Mouse (Mus musculus) c-Kit-positive CD71-positive TER-119-positive erythroid progenitor cells, embryonic 14.5 days (primary cell): ENCODE results near the gene Cdiptos.

Experiments used
- DNase-seq: peaks from one replicate; pipeline ENCODE4 v3.0.0-alpha.2; 2013; ENCODE audit warnings: low spot score

Cdiptos gene

DNA sequence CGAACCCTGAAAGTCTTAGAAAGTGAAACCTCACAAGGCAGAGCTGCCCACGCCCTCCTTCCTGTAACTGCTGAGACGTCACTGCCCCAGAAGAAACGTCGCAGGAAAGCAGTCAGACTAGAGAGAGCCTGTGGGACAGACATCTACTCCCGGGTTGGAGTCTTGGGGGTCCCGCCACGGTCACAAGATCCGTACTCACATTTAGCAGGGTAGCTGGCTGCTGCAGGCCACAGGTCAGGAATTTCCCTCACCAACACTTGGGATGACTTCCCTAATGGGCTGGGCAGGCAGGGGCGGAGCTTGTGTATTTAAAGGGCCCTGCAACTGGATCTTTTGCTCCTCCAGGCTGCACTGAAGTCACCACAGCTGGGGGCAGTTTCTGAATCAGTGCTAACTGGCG lies 38.4 kb upstream of the Cdiptos start, which contains the start of gene Mvp:
Gene Mvp, minus strand, starts transcription at position 302 of the 400 bp plus-strand sequence.
- peak; percentile 58 for DNase-seq

DNA sequence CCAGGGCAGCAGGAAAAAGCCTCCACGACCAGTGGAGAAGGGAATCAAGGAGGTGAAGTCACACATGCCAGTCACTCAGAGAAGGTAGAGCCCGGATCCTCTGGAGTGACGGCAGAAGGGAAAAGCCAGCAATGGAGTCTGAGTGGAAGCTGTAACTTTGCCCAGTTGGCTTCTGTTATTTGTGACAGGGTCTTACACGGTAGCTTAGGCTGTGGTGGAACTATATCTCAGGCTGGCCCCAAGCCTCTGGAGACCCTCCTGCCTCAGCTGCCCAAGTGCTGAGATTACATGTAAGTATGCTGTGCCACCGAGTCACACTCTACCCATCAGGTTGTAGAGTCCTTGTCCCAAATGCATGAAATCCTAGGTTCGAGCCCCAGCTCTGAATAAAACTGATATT lies 37.5 kb upstream of the Cdiptos start:
- no peak for DNase-seq

DNA sequence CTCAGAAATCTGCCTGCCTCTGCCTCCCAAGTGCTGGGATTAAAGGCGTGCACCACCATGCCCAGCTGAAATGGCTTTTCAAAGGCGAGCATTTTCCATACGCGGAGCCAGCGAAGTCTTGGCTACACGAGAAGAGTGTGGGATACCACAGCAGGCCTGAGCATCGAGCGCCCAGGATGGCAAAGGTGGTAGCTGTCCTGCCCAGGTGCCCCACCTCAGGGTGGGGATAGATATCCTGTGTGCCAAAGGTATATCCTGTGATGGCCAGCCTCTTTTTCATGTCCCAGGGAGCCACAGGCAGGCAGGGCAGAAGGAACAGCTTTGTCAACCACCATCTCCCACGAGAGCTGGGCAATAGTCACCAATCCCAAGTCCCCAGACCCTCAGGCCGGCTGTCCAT lies 36.9 kb upstream of the Cdiptos start:
- no peak for DNase-seq

DNA sequence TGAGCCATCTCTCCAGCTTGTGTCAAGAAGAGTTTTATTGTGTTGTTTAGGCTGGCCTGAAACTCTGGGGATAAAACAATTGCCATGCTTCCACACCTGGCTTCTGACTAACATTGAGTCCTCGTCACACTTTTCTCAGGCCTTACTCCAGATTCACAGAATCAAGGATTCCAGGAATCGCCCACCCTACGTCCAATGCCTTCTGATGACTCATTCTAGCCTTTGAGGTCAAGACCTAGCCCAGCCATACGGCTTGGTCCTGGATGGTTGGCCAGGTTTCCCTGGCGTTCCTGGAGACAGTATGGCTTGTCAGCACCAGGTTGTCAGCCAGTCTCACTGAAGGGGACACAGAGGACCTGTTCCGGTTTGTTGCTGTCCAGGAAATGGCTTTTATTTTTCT lies 36.5 kb upstream of the Cdiptos start:
- no peak for DNase-seq

DNA sequence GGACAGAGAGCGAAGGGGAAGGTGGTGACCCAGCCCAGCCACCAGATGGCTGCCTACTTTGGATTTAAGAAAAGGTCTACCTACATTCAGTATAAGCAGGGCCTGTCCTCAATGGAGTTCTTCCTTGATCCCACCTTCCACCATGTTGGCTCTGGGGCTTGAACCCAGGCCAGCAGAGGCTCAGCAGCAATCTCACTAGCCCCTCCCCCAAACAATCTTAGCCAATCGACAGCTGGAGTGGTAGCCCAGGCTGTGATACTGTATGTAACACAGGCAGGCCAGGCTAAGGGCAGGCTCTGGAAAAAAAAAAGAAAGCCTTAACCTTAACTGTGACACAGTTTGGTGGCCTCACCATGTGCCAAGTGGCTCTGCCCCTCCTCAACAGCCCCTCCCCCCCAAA lies 35.8 kb upstream of the Cdiptos start:
- no peak for DNase-seq

DNA sequence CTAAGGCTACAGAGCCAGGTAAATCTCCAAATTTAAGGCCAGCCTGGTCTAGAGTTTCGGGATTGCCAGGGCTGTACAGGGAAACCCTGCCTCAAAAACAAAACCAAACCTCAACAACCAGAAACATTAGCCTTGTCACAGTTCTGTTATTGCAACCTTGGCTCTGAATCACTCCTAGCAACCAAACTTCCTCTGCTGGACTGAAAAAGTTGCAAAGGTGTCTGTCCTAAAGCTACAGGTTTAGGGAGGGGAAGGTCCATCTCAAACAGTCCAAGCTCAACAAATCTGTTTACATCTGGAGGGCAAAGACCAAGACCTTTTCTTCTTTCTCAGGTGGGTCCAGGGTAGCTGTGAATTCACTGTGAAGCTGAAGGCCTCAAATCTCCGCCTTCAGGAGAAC lies 35.2 kb upstream of the Cdiptos start:
- DNase-seq = no peak

DNA sequence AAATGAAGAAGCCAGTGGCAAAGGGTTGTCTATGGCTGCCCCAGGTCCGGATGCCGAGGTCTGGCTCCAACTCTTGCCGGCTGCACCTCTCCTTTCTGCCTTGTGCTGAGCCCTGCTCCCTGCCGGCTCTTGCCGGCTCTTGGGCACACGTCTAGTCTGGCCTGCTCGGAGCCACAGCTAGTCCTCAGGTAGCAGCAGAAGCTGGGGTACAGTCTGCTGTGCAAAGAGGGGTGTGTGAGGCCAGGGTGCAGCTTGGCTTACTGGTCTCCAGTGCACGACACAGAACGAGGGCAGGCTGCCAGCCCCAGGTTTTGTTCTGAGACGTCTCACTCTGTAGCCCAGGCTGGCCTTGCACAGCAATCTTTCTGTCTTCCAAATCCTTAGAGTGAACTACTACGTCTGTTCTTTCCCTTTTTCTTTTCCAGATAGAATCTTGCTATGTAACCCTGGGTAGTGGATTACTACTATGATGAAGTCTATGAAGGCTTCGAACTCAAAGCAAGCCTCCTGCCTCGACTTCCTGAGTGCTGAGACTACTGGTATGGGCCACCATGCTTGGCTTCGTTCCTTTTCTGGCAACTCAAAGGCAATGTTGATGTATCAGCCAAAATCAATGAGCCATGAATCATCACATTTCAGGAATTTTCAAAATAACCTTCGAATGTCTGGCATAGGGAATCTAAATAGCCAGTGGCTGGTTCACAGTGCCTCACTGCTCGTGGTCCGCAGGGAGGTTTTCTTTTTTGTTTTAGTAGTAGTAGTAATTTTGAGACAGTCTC lies 33.6 kb upstream of the Cdiptos start:
- DNase-seq = no peak

DNA sequence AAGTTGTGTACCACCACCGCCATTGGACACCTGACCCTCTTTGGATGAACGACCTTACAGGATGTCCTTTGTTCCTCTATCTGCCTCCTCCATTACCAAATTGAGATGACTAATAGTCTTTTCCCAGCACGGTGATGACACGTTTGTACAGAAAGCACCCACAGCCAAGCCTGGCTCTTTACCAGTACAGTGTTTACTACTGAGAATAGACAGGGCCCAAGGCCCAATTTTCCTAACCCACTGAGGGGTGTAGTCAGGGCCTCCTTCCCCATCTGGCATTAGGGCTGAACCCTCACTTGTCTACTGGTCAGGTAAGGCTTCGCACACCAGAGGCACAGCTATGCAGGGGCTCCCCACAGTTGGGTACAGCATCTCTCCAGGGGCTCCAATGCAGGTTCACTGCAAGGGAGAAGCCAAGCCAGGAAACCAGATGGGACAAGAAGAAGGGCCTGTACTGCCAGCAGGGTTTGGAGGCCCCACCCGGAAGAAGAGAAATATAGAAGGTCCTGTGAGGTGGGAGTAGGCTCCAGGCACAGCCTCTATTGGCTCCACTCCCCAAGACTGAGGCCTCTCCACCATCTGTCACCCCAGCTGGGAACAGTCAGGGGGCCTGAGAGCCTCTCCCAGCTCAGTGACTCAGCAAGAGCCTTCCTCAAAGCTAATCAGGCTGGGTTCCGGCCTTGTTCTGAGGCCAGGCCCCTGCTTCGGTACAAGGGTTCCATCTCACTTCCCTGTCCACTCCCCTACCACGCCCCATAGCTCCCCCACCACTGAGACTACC lies 32.5 kb upstream of the Cdiptos start:
- peak; percentile 76 for DNase-seq

DNA sequence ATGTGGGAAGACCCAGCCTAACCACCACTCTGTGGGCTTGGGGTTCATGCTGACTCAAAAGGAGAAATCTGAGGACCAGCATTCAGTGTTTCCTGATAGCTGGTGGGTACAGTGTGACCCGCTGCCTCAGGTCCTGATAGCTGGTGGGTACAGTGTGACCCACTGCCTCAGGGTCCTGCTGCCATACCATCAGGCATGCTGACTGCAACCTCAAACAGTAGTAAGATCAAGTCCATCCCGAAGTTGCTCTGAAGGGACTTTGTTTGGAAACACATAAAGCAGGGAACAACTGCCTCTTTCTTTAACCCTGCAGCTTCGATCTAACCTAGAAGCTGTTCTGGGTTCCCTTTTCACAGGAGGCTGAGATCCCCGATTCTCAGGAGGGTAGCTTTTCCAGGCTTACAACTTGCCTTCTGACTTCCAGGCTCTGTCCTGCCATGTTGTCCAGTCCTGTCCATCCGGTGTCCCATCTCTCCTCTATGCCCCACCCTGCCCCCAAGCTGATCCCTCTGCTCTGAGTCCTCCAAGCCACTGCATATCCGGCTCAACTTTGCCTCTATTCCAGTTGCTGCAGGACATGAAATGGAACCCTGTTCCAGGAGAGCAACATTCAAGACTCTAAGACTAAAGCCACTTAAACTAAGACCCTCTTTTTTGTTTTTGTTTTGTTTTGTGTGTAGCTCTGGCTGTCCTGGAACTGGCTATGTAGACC lies 31.6 kb upstream of the Cdiptos start:
- no peak for DNase-seq

DNA sequence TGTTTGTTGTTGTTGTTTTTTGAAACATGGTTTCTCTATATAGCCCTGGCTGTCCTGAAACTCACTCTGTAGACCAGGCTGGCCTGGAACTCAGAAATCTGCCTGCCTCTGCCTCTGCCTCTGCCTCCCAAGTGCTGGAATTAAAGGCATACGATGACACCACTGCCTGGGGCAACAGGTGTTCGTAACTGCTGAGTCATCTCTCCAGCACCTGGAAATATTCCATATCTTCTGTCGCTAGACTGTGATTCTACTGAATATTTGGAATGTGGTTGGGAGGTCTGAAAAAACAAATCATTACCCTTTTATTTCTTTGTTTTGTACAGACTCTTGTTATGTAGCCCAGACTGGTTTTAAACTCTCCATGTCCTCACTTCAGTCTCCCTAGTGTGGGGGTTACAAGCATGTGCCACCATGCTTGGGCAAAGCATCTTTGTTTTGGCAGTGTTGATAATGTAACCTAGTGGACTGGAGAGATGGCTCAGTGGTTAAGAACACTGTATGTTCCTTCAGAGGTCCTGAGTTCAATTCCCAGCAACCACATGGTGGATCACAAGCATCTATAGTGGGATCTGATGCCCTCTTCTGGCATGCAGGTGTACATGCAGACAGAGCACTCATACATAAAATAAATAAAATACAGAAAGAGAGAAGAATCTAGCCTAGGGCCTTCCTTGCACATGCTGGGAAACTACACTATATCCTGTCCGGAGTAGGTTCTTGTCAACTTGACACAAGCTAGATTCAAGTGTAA lies 28.4 kb upstream of the Cdiptos start:
- DNase-seq = no peak

DNA sequence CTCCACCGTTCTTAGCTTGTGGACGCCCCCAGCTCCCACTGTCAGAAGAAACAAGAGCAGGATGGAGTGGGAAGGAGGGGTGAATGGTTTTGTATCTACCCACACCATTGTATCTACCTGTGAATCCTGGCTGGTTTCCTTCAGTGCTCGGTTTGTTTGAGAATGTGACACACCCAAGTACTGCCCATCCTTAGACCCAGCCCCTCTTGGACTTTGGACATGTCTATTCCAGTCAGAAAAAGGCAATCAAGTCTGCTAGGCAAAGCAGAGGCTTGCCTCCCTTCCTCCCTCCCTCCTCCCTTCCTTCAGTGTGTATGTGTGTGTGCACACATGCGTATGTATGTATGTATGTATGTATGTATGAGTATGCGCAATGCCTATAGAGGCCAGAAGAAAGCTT lies 27.7 kb upstream of the Cdiptos start:
- no peak for DNase-seq

DNA sequence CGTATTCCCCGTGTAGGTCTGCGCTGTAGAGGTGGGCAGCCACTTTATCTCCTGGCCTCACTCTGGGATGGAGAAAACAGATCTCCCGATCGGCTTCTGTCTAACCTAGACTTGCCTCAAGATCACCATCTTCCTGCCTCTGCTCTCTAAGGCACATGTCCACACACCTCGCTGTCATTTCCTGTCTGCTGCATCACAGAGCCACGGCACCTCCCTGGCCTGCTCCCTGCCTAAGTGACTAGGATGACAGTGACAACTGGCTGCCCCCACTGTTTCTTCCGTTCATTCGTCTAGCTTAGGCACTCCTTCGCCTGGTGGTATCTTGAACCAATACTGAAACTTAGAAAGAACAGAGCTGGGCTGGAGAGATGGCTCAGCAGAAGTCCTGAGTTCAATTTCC lies 23.7 kb upstream of the Cdiptos start:
- no peak for DNase-seq

DNA sequence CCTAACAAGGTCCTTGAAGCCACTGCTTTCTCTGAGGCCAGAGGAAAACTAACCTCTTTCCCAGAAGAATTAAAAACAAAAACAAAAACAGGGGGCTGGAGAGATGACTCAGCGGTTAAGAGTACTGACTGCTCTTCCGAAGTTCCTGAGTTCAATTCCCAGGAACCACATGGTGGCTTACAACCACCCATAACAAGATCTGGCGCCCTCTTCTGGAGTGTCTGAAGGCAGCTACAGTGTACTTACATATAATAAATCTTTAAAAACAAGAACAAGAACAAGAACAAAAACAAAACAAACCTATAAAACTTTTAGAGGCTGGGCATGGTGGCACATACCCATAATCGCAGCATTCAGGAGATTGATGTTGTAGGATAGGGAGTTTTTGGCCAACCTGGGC lies 20.6 kb upstream of the Cdiptos start:
- DNase-seq = no peak

DNA sequence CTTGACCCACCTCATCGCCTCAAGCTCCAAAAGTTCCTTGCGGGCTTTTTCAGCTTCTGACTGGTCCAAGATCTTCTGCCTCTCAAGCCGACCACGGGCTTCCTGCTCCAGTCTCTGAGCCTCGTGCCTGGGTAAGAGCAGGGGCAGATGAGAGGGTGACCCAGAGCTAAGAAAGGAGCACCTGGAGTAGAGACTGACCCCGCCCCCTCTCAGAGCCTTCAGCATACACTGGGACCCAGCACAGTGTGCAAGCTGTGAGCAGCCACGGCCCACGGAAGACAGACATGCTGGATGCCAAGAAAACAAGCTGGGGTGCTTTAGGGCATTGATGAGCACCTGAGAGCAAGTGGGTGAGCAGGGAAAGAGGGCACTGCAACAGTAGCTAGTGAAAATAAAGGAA lies 12.9 kb upstream of the Cdiptos start:
- DNase-seq = no peak

DNA sequence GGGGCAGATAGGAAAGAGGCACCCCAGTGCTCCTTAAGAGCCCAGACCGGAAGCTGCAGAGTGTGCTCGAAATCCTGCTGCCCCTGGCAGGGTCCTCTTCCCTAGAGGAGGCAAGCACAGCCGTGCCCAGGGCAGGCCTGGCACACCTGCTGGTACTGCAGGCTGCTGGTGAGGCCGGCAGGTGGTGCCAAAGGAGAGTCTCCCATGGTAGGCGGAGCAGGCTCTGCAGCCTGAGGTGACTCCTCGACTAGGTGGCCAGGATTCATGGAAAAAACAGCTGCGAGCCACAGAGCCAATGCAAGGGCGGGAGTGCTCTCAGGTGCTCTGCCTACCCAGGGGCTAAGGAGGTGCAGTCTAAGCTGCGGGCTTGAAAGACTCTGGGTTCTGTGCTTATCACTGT lies 10.4 kb upstream of the Cdiptos start:
- no peak for DNase-seq

DNA sequence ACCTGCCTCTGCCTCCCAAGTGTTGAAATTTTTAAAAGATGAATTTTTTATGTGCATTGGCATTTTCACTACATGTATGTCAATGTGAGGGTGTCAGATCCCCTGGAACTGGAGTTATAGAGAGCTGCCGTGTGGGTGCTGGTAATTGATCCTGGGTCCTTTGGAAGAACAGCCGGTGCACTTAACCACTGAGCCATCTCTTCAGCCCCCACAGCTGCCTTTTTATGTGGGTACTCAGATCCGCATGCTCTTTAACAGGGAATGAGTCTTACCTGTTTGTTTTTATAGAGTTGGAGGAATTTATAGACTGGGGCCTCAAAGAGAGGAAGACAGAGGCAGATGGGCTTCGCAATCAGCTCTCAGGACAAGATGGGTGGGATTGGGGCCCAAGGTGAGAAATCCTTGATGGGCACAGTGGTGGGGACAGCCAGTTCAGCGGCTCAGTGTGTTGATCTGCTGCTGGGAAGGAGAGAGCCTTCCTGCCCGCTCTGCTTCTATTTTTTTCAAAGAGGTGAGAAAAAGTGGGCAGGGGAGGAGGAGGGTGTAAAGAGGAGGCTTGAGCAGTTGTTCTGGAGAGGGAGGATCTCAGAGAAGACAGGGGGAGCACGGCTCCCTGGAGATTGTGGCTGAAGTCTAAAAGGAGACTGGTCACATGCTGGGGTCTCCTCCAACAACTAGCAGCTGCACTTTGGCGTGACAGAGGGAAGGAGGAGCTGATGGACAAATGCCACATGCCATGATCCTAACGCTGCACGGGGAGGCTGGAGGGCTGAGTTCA lies 9.0 kb upstream of the Cdiptos start:
- no peak for DNase-seq

DNA sequence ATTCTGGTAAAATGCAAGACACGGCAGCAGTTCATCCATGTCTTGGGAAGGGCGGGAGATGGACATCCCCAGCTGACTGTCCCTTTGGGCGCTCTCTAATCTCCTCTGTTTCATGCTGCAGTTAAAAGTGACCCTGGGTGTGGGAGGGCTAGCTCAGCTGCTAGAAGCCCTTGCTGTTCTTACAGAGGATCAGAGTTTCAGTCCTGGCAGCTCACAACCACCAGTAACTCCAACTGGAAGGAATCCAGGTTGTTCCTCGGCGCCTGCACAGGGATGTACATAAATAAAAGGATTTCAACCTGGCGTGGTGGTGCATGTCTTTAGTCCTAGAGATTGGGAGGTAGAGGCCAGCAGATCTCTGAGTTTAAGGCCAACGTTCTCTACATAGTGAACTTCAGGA lies 7.2 kb upstream of the Cdiptos start:
- no peak for DNase-seq

DNA sequence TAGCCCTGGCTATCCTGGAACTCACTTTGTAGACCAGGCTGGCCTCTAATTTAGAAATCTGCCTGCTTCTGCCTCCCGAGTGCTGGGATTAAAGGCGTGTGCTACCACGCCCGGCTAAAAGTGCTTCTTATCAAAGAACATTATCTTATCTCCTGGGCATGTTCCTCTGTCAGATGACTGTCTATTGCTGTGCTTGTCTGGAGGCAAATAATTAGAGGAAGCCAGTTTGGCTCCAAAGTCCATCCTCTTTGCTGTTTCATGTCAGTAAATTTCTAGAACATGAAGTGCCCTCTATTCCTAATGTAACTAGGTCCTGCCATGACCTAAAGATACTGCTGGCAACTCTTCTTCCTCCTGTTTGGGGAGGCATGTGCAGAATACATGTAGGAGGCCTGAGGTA lies 6.2 kb upstream of the Cdiptos start:
- no peak for DNase-seq

DNA sequence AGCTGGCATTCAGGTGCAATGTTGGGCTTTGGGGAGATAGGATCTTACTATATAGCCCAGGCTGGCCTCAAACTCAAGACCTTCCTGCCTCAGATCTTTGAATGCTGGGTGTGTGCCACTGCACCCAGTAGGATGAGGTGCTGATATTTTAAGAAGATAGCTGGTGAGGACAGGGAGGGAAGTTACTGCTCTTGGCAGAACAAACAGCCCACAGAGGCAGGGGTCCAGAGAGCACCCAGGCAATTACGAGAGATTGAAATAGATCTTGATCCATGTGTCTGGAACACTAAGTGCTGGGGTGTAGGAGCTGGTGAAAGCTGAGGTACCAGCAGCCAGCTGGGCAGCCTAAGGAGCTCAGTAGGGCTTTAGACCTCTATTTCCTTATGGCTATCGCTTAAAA lies 5.7 kb upstream of the Cdiptos start:
- DNase-seq = no peak

DNA sequence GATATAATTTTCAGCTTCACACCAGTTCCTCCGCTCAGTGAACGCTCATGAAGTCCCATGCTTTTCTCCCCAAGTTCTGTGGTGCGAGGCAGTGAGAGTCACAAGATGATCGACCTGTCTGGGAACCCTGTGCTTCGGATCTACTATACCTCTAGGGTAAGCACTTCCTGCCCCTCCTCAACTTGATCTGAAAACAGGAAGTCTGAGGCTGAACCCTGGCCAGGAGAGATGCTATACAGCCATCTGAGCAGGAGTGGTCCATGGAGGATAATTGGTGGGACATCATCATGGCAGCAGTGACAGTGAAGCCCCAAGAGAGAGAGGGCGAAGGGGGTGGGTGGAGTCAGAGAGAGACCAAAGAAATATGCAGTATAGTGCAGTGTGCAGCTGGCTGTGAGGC lies 2.9 kb upstream of the Cdiptos start:
- no peak for DNase-seq

DNA sequence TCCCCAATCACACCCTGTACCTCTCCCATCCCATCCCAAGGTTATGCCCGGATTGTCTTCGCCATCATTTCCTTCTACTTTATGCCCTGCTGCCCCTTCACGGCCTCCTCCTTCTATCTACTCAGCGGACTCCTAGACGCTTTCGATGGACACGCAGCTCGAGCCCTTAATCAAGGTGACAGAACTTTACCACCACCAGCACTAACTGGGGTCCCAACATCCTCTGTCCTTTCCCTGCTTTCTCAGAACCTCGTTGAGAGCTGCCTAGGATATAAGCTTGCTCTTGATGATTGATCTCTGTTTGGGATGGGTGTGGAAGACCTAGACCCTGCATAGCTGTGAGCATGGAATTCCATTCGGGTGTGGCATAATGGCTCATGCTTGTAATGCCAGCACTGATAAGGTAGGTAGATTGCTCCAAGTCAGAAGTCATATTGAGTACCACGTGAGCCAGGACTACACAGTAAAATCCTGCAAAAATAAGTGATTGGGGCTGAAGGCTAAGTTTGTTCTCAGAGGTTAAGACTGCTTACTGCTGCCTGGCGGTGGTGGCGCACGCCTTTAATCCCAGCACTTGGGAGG lies 1.1 kb upstream of the Cdiptos start:
- DNase-seq = peak; percentile 47

DNA sequence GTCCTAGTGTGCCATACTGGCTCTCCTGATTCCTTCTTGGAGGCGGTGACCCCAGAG lies 177 bp downstream of the Cdiptos start, which contains the start of gene Cdipt:
Gene Cdipt, plus strand, starts transcription at position 22 of the 57 bp plus-strand sequence.
- no peak for DNase-seq
